In the genomic region with DNA sequence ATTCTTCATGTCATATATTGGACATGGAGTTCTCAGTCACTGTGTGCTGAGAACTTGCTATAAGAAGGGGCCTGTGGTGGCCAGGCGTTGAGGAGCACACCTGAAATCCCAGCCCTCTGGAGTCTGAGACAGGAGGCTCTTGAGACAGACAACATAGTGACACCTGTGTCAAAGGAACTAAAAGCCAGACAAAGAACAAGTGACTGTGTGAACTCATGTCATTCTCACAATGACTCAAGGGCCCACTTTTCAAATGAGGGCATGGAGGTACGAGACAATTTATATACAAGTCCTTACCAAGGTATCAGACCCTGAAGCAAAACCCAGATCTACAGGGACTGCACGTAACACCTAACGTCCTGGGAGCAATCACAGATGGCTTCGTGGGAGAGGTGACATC, we compare ENCODE assay signal across 16 mouse cellular contexts.
"Had no signal": no experiment of that assay in that cellular context is flagged by ENCODE, and none has a peak within 500 bp of the region (broad histone marks: within the 10 kb centered on the region; RNA-seq: fewer than 3 reads in every experiment).

No protein-coding gene starts in this region.

- H3K27ac ChIP-seq: neural tube, embryonic 12.5 days; neural tube, embryonic 13.5 days; neural tube, embryonic 15.5 days; stomach, embryonic 15.5 days; stomach, postnatal 0 days had no signal

- H3K4me1 ChIP-seq: neural tube, embryonic 12.5 days; neural tube, embryonic 13.5 days; neural tube, embryonic 15.5 days; stomach, embryonic 15.5 days had no signal

- H3K27me3 ChIP-seq: neural tube, embryonic 12.5 days; neural tube, embryonic 13.5 days; neural tube, embryonic 15.5 days; stomach, embryonic 15.5 days had no signal

- H3K4me2 ChIP-seq: neural tube, embryonic 12.5 days; neural tube, embryonic 13.5 days; neural tube, embryonic 15.5 days; stomach, embryonic 15.5 days had no signal

- DNase-seq: retina, postnatal 1 day; right cerebral cortex, adult 18-20 months; right cerebral cortex, postnatal 14 days; right cerebral cortex, postnatal 25 days; right cerebral cortex, postnatal 4 days; thymus, adult 18-20 months; thymus, adult 2 months; thymus, postnatal 14 days; thymus, postnatal 25 days; thymus, postnatal 36 days; thymus, postnatal 4 days had no signal

- H3K9ac ChIP-seq: neural tube, embryonic 12.5 days; neural tube, embryonic 13.5 days; neural tube, embryonic 15.5 days; stomach, embryonic 15.5 days had no signal

- H3K4me3 ChIP-seq: neural tube, embryonic 12.5 days; neural tube, embryonic 13.5 days; neural tube, embryonic 15.5 days; stomach, embryonic 15.5 days had no signal

- H3K9me3 ChIP-seq: neural tube, embryonic 12.5 days; neural tube, embryonic 13.5 days; neural tube, embryonic 15.5 days; stomach, embryonic 15.5 days had no signal

- H3K36me3 ChIP-seq: neural tube, embryonic 12.5 days; neural tube, embryonic 13.5 days; neural tube, embryonic 15.5 days; stomach, embryonic 15.5 days had no signal
